Mouse (Mus musculus): ENCODE measurements around the gene Zfand3. TPM values are rescaled to one million over a fixed set of nuclear protein-coding genes. Genes with fewer than 3 reads are reported as not detected.
A peak's percentile ranks its signal among the peaks of the same experiment; 100 is the strongest.

Gene Zfand3
- polyA plus RNA-seq, 1 experiment: 122 TPM

- Histone ChIP-seq H3K4me1 (ENCODE audit: control insufficient read depth, insufficient read depth, low read length) (peaks cover 22% of the 10 kb centered on the region), H3K4me3 (replicated peaks; ENCODE audit: extremely low read depth, low read depth, low read length) (no peak overlapping the region)
- no peak for DNase-seq
- WGBS: 93% methylated on average over 4 of the region's 4 CpGs
- TF ChIP-seq CTCF (IDR thresholded peaks at IDR 0.05; ENCODE audit: insufficient read depth, low read length) (no peak), POLR2A (IDR thresholded peaks at IDR 0.05; ENCODE audit: borderline replicate concordance, extremely low read depth, low read depth, low read length) (no peak)
These were observed 10.1 kb downstream of the Zfand3 start for GRCm38 (mm10) chr17:30014660-30015059.

DNA sequence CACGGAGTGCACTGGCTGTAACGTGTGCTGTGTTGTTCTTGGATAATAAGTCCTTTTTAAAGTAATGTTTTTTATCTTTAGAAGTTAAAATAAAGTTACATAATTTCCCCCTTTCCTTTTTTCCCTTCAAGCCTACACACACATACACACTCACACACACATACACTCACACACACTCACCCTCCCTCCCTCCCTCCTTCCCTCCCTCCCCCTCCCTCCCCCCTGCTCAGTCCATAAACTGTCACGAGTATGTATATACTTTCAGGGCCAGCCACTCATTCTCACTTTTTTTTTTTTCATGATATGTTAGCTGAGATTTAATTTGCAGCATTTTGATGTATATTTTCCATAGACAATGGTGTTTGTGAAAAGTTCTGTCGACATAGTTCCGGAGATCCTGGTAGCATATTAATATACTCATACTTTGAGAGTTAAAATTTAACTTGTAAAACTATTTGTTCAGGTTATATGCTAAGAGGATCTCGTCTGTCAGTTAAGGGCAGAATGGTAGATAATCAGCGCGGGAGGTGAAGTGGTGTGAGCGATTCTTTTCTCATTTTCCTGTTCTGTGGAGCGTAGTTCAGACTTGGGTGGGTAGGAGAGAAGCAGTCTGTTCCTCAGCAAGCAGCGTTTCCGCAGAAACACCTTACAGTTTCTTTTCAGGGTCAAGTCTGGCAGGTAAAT lies 14.5 kb downstream of the Zfand3 start:
- no peak for DNase-seq
- TF ChIP-seq CTCF (IDR thresholded peaks at IDR 0.05; ENCODE audit: insufficient read depth, low read length): no peak
- TF ChIP-seq POLR2A (IDR thresholded peaks at IDR 0.05; ENCODE audit: borderline replicate concordance, extremely low read depth, low read depth, low read length): no peak
- 60% methylated on average over 12 of the region's 12 CpGs for WGBS
- H3K4me3 ChIP-seq (replicated peaks; ENCODE audit: extremely low read depth, low read depth, low read length): no peak overlapping the region
- peaks cover 20% of the 10 kb centered on the region for H3K4me1 ChIP-seq (ENCODE audit: control insufficient read depth, insufficient read depth, low read length)

DNA sequence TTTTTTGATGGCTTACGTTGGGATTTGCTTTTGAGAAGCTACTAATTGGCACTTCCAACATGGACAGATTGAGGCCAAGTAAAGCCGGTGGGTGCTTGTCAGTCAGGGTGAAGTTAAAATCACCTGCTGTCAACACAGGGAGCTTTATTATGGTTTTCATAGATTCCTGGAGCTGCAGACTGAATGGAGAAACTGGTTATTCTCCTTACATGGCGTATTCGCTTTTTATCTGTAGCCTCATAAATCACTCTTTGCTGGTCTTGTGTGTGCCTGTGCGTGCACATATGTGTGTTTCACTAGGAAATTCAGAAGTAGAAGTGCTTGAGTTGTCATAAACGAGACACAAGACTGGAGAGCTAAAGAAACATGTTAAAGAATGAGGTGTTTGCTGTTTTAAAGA lies 15.4 kb downstream of the Zfand3 start:
- H3K4me1 ChIP-seq (ENCODE audit: control insufficient read depth, insufficient read depth, low read length): peaks cover 22% of the 10 kb centered on the region
- H3K4me3 ChIP-seq (replicated peaks; ENCODE audit: extremely low read depth, low read depth, low read length): no peak overlapping the region
- DNase-seq: no peak
- TF ChIP-seq POLR2A (IDR thresholded peaks at IDR 0.05; ENCODE audit: borderline replicate concordance, extremely low read depth, low read depth, low read length): no peak
- no peak for TF ChIP-seq CTCF (IDR thresholded peaks at IDR 0.05; ENCODE audit: insufficient read depth, low read length)
- WGBS: 73% methylated on average over 6 of the region's 6 CpGs

- TF ChIP-seq POLR2A (IDR thresholded peaks at IDR 0.05; ENCODE audit: borderline replicate concordance, extremely low read depth, low read depth, low read length): no peak
- peak; percentile 78 for TF ChIP-seq CTCF (IDR thresholded peaks at IDR 0.05; ENCODE audit: insufficient read depth, low read length)
- DNase-seq: peak; percentile 74
- no peak overlapping the region for H3K4me3 ChIP-seq (replicated peaks; ENCODE audit: extremely low read depth, low read depth, low read length)
- 41% methylated on average over 5 of the region's 5 CpGs for WGBS
- peaks cover 46% of the 10 kb centered on the region for H3K4me1 ChIP-seq (ENCODE audit: control insufficient read depth, insufficient read depth, low read length)
These were observed 20.1 kb downstream of the Zfand3 start for GRCm38 (mm10) chr17:30024651-30025050.

DNA sequence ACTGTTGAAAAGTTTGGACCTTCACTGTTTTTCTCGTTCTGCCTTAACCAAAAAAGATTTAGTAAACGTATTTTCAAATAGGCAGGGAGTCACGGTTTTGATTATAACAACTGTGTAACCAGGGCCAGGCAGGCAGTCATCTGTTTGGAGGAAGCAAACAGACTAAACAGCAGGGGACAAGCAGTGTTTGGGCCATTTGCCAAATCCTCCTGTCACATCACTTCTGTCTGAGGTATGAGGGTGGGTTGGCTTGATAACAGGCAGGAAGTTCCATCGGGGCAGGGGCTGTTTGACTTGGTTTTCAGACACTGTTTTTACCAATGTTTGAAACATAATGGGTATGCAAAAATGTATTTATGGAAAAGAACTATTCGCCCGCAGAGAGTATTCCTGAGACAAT lies 22.1 kb downstream of the Zfand3 start:
- DNase-seq: no peak
- no peak overlapping the region for H3K4me3 ChIP-seq (replicated peaks; ENCODE audit: extremely low read depth, low read depth, low read length)
- no peak for TF ChIP-seq CTCF (IDR thresholded peaks at IDR 0.05; ENCODE audit: insufficient read depth, low read length)
- no peak for TF ChIP-seq POLR2A (IDR thresholded peaks at IDR 0.05; ENCODE audit: borderline replicate concordance, extremely low read depth, low read depth, low read length)
- H3K4me1 ChIP-seq (ENCODE audit: control insufficient read depth, insufficient read depth, low read length): peaks cover 45% of the 10 kb centered on the region
- 12% methylated on average over 6 of the region's 6 CpGs for WGBS

GRCm38 (mm10) chr17:30027343-30028029 lies 23.0 kb downstream of the Zfand3 start:
- H3K4me3 ChIP-seq (replicated peaks; ENCODE audit: extremely low read depth, low read depth, low read length): no peak overlapping the region
- peaks cover 46% of the 10 kb centered on the region for H3K4me1 ChIP-seq (ENCODE audit: control insufficient read depth, insufficient read depth, low read length)
- TF ChIP-seq CTCF (IDR thresholded peaks at IDR 0.05; ENCODE audit: insufficient read depth, low read length): no peak
- TF ChIP-seq POLR2A (IDR thresholded peaks at IDR 0.05; ENCODE audit: borderline replicate concordance, extremely low read depth, low read depth, low read length): no peak
- peak; percentile 43 for DNase-seq
- WGBS: 21% methylated on average over 1 of the region's 1 CpGs

GRCm38 (mm10) chr17:30029633-30030226 lies 25.2 kb downstream of the Zfand3 start:
- H3K4me3 ChIP-seq (replicated peaks; ENCODE audit: extremely low read depth, low read depth, low read length): no peak overlapping the region
- no peak for TF ChIP-seq POLR2A (IDR thresholded peaks at IDR 0.05; ENCODE audit: borderline replicate concordance, extremely low read depth, low read depth, low read length)
- no peak for TF ChIP-seq CTCF (IDR thresholded peaks at IDR 0.05; ENCODE audit: insufficient read depth, low read length)
- peaks cover 42% of the 10 kb centered on the region for H3K4me1 ChIP-seq (ENCODE audit: control insufficient read depth, insufficient read depth, low read length)
- WGBS: 65% methylated on average over 7 of the region's 7 CpGs
- DNase-seq: no peak

DNA sequence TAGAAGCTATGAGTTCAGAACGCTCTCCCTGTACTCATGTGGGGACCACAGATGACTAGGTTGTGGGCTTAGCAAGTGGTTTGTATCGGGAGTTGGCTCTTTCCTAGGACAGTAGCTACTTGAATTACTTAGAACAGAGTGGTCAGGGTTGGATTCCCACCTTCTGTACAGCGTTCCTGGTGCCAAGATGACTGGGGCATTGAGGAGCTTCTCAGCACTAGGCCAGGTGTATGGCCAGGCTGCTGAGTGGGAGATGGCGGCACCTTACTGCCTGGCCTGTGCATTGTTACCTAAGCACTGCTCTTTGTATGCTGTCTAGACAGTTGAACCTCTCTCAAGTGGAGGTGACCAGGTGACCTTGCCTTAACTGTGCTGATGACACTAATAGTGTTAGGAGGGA lies 28.3 kb downstream of the Zfand3 start:
- 92% methylated on average over 4 of the region's 4 CpGs for WGBS
- DNase-seq: no peak
- TF ChIP-seq CTCF (IDR thresholded peaks at IDR 0.05; ENCODE audit: insufficient read depth, low read length) (no peak), POLR2A (IDR thresholded peaks at IDR 0.05; ENCODE audit: borderline replicate concordance, extremely low read depth, low read depth, low read length) (no peak)

DNA sequence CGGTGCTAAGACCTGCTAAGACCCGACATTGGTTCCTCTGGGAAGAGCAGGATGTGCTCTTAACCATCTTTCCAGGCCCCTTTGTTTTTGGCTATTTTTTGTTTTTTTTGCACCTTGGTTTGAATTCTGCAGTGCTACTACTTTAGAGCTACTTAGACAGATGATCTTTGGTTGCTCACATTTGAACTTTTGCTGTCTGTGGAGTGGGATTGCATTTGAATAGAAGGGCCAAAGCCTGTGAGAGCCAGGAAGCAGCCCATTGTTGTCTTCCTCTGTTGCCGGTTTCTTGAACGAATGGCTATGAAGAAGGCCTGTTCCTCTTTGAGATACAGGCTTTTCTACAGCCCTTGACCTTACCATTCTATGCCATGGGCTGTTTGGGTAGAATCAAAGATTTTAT lies 29.5 kb downstream of the Zfand3 start:
- peaks cover 24% of the 10 kb centered on the region for H3K4me1 ChIP-seq (ENCODE audit: control insufficient read depth, insufficient read depth, low read length)
- no peak for DNase-seq
- H3K4me3 ChIP-seq (replicated peaks; ENCODE audit: extremely low read depth, low read depth, low read length): no peak overlapping the region
- no peak for TF ChIP-seq CTCF (IDR thresholded peaks at IDR 0.05; ENCODE audit: insufficient read depth, low read length)
- no peak for TF ChIP-seq POLR2A (IDR thresholded peaks at IDR 0.05; ENCODE audit: borderline replicate concordance, extremely low read depth, low read depth, low read length)
- 56% methylated on average over 4 of the region's 4 CpGs for WGBS

More for the DNA sequence above, 28.3 kb downstream of the Zfand3 start:
- peaks cover 30% of the 10 kb centered on the region for H3K4me1 ChIP-seq (ENCODE audit: control insufficient read depth, insufficient read depth, low read length)
- no peak overlapping the region for H3K4me3 ChIP-seq (replicated peaks; ENCODE audit: extremely low read depth, low read depth, low read length)
